Mouse (Mus musculus) liver, embryonic 13.5 days (tissue): Measurements from ENCODE around the gene Ccr7. TPM values are rescaled to one million over a fixed set of nuclear protein-coding genes. Genes with fewer than 3 reads are reported as not detected.

Experiments used
- ATAC-seq: fragments of 200-750 bp; cut with Nextera tagmentation; 2 replicates; pipeline ENCODE4 v1.8.0; 2017; ENCODE audit warnings: low read depth, mild to moderate bottlenecking, moderate number of reproducible peaks, moderate library complexity
- DNase-seq: peaks from one replicate; pipeline ENCODE4 v3.0.0; 2022
- H3K27ac ChIP-seq: fragments of 300-500 bp; sonication (generic); 2 replicates; pipeline ENCODE4 v1.5.1; 2015; ENCODE audit warnings: moderate library complexity, mild to moderate bottlenecking, inconsistent platforms
- H3K27me3 ChIP-seq: fragments of 300-500 bp; sonication (generic); 2 replicates; pipeline ENCODE4 v1.6.1; 2015; ENCODE audit warnings: mild to moderate bottlenecking, inconsistent platforms
- H3K36me3 ChIP-seq: fragments of 300-500 bp; sonication (generic); 2 replicates; pipeline ENCODE4 v1.6.1; 2015; ENCODE audit warnings: mild to moderate bottlenecking, inconsistent platforms
- H3K4me1 ChIP-seq: fragments of 300-500 bp; sonication (generic); replicated peaks from 2 replicates; pipeline ENCODE4 v1.6.1; 2015; ENCODE audit warnings: inconsistent platforms
- H3K4me2 ChIP-seq: fragments of 300-500 bp; sonication (generic); 2 replicates; pipeline ENCODE4 v1.6.1; 2015; ENCODE audit warnings: inconsistent platforms, mild to moderate bottlenecking, moderate library complexity
- H3K4me3 ChIP-seq: fragments of 300-500 bp; sonication (generic); replicated peaks from 2 replicates; pipeline ENCODE4 v1.5.1; 2015; ENCODE audit warnings: mild to moderate bottlenecking, inconsistent platforms
- H3K9ac ChIP-seq: fragments of 300-500 bp; sonication (generic); 2 replicates; pipeline ENCODE4 v1.6.1; 2015; ENCODE audit warnings: mild to moderate bottlenecking, inconsistent platforms
- H3K9me3 ChIP-seq: fragments of 300-500 bp; sonication (generic); replicated peaks from 2 replicates; pipeline ENCODE4 v1.6.1; 2016; ENCODE audit warnings: inconsistent platforms
- WGBS: fragments of 180-500 bp; shearing (Covaris S2); methylation state at CpG from one replicate; pipeline ENCODE4 v1.1.7; 2015; ENCODE audit not compliant: insufficient replicate concordance; 5-methylcytosine and 5-hydroxymethylcytosine counted together
- polyA plus RNA-seq: library from polyadenylated mRNA; unstranded; fragments of >200 nt; fragmentation: Nextera tagmentation; extraction: Ambion mirVana; gene quantifications from 2 replicates; pipeline ENCODE4 v1.2.1, GENCODE M21; 2015

Ccr7 gene
- polyA plus RNA-seq = 0.07 and 0.17 TPM in 2 replicates

GRCm38 (mm10) chr11:99154987-99155641 lies at the start of gene Ccr7:
TSS of gene Ccr7 (minus strand) at chr11:99155077.
- Histone ChIP-seq H3K4me3 (no peak within 1 kb of the TSS), H3K36me3 (no peaks in the 10 kb centered on the region), H3K27ac (no peak within 1 kb of the TSS), H3K9ac (no peak within 1 kb of the TSS), H3K27me3 (peaks cover 23% of the 10 kb centered on the region), H3K4me1 (no peaks in the 10 kb centered on the region), H3K9me3 (no peaks in the 10 kb centered on the region), H3K4me2 (no peak within 1 kb of the TSS)
- ATAC-seq = no peak
- WGBS = 47% methylated on average over 12 of the region's 12 CpGs
- DNase-seq = no peak

GRCm38 (mm10) chr11:99189154-99189582 lies 34.3 kb upstream of the Ccr7 start:
- H3K9me3 ChIP-seq = no peaks in the 10 kb centered on the region
- no peak overlapping the region for H3K9ac ChIP-seq
- 0 out of 2 replicates have a peak, but pooled peaks cover 3% of the 10 kb centered on the region for H3K27me3 ChIP-seq
- H3K4me2 ChIP-seq = no peak overlapping the region
- H3K27ac ChIP-seq = no peak overlapping the region
- no peaks in the 10 kb centered on the region; the same call in 1 of the 2 replicates for H3K4me1 ChIP-seq
- WGBS = 14% methylated on average over 14 of the region's 14 CpGs
- DNase-seq (no peak), ATAC-seq (no peak)
- H3K36me3 ChIP-seq = no peaks in the 10 kb centered on the region
- no peak overlapping the region for H3K4me3 ChIP-seq

GRCm38 (mm10) chr11:99187348-99187747 lies 32.5 kb upstream of the Ccr7 start:
- H3K27ac ChIP-seq = no peak overlapping the region
- no peaks in the 10 kb centered on the region; the same call in 1 of the 2 replicates for H3K4me1 ChIP-seq
- no peak overlapping the region for H3K9ac ChIP-seq
- ATAC-seq (no peak), DNase-seq (no peak)
- 0 out of 2 replicates have a peak, but pooled peaks cover 3% of the 10 kb centered on the region for H3K27me3 ChIP-seq
- WGBS = 72% methylated on average over 4 of the region's 4 CpGs
- H3K36me3 ChIP-seq = no peaks in the 10 kb centered on the region
- H3K4me2 ChIP-seq = no peak overlapping the region
- no peak overlapping the region for H3K4me3 ChIP-seq
- H3K9me3 ChIP-seq = no peaks in the 10 kb centered on the region

- Histone ChIP-seq H3K27ac (no peak overlapping the region), H3K36me3 (no peaks in the 10 kb centered on the region), H3K4me1 (no peaks in the 10 kb centered on the region; the same call in 1 of the 2 replicates), H3K9ac (no peak overlapping the region), H3K4me3 (no peak overlapping the region), H3K4me2 (no peak overlapping the region), H3K9me3 (no peaks in the 10 kb centered on the region), H3K27me3 (0 out of 2 replicates have a peak, but pooled peaks cover 3% of the 10 kb centered on the region)
- WGBS = 54% methylated on average over 2 of the region's 2 CpGs
- ATAC-seq (no peak), DNase-seq (no peak)
These were observed 32.0 kb upstream of the Ccr7 start for GRCm38 (mm10) chr11:99186836-99187235.

GRCm38 (mm10) chr11:99182575-99182974 lies 27.7 kb upstream of the Ccr7 start:
- no peaks in the 10 kb centered on the region for H3K36me3 ChIP-seq
- ATAC-seq = no peak
- 47% methylated on average over 11 of the region's 11 CpGs for WGBS

GRCm38 (mm10) chr11:99180071-99180470 lies 25.2 kb upstream of the Ccr7 start:
- WGBS = 61% methylated on average over 5 of the region's 5 CpGs
- no peak overlapping the region for H3K4me2 ChIP-seq
- ATAC-seq = no peak

More at GRCm38 (mm10) chr11:99182575-99182974, 27.7 kb upstream of the Ccr7 start:
- Histone ChIP-seq H3K4me2 (no peak overlapping the region), H3K4me3 (no peak overlapping the region), H3K27me3 (no peaks in the 10 kb centered on the region), H3K9me3 (no peaks in the 10 kb centered on the region), H3K9ac (no peak overlapping the region), H3K27ac (no peak overlapping the region), H3K4me1 (peaks cover under 1% of the 10 kb centered on the region; the same call in 1 of the 2 replicates)
- no peak for DNase-seq

GRCm38 (mm10) chr11:99177925-99178198 lies 23.0 kb upstream of the Ccr7 start:
- H3K27ac ChIP-seq = no peak overlapping the region
- no peak overlapping the region for H3K4me2 ChIP-seq
- H3K36me3 ChIP-seq = no peaks in the 10 kb centered on the region
- WGBS = 76% methylated on average over 1 of the region's 3 CpGs
- ATAC-seq (no peak), DNase-seq (no peak)
- no peak overlapping the region for H3K4me3 ChIP-seq
- no peaks in the 10 kb centered on the region for H3K9me3 ChIP-seq
- no peak overlapping the region for H3K9ac ChIP-seq
- H3K4me1 ChIP-seq = peaks cover 5% of the 10 kb centered on the region; the same call in 1 of the 2 replicates
- no peaks in the 10 kb centered on the region for H3K27me3 ChIP-seq

More at GRCm38 (mm10) chr11:99180071-99180470, 25.2 kb upstream of the Ccr7 start:
- H3K4me1 ChIP-seq = peaks cover 5% of the 10 kb centered on the region; the same call in 1 of the 2 replicates
- DNase-seq = no peak
- no peak overlapping the region for H3K9ac ChIP-seq
- no peak overlapping the region for H3K4me3 ChIP-seq
- H3K27me3 ChIP-seq = no peaks in the 10 kb centered on the region
- H3K27ac ChIP-seq = no peak overlapping the region
- H3K36me3 ChIP-seq = no peaks in the 10 kb centered on the region
- H3K9me3 ChIP-seq = no peaks in the 10 kb centered on the region

GRCm38 (mm10) chr11:99177054-99177924 lies 22.4 kb upstream of the Ccr7 start:
- DNase-seq (no peak), ATAC-seq (no peak)
- Histone ChIP-seq H3K36me3 (no peaks in the 10 kb centered on the region), H3K9ac (no peak overlapping the region), H3K4me3 (no peak overlapping the region), H3K4me1 (peaks cover 5% of the 10 kb centered on the region; the same call in 1 of the 2 replicates), H3K4me2 (no peak overlapping the region), H3K27ac (no peak overlapping the region), H3K27me3 (no peaks in the 10 kb centered on the region), H3K9me3 (no peaks in the 10 kb centered on the region)
- WGBS = 52% methylated on average over 5 of the region's 5 CpGs

- WGBS = 63% methylated on average over 4 of the region's 4 CpGs
- ATAC-seq (no peak), DNase-seq (no peak)
- no peaks in the 10 kb centered on the region for H3K4me1 ChIP-seq
- no peak overlapping the region for H3K27ac ChIP-seq
- no peak overlapping the region for H3K4me3 ChIP-seq
- no peak overlapping the region for H3K4me2 ChIP-seq
- H3K9me3 ChIP-seq = no peaks in the 10 kb centered on the region
- H3K9ac ChIP-seq = no peak overlapping the region
- no peaks in the 10 kb centered on the region for H3K27me3 ChIP-seq
- no peaks in the 10 kb centered on the region for H3K36me3 ChIP-seq
These were observed 17.1 kb upstream of the Ccr7 start for GRCm38 (mm10) chr11:99172002-99172401.

- no peak overlapping the region for H3K9ac ChIP-seq
- no peaks in the 10 kb centered on the region for H3K4me1 ChIP-seq
- no peaks in the 10 kb centered on the region for H3K36me3 ChIP-seq
- no peaks in the 10 kb centered on the region for H3K9me3 ChIP-seq
- H3K27me3 ChIP-seq = no peaks in the 10 kb centered on the region
- WGBS = 42% methylated on average over 2 of the region's 2 CpGs
- no peak overlapping the region for H3K27ac ChIP-seq
- DNase-seq = no peak
- ATAC-seq = no peak
- no peak overlapping the region for H3K4me3 ChIP-seq
- no peak overlapping the region for H3K4me2 ChIP-seq
These were observed 16.6 kb upstream of the Ccr7 start for GRCm38 (mm10) chr11:99171442-99171841.

- WGBS = 63% methylated on average over 12 of the region's 12 CpGs
These were observed 15.8 kb upstream of the Ccr7 start for GRCm38 (mm10) chr11:99170547-99171267.

More at GRCm38 (mm10) chr11:99170547-99171267, 15.8 kb upstream of the Ccr7 start:
- DNase-seq (no peak), ATAC-seq (no peak)
- no peak overlapping the region for H3K4me2 ChIP-seq
- H3K4me1 ChIP-seq = no peaks in the 10 kb centered on the region
- H3K9ac ChIP-seq = no peak overlapping the region
- H3K4me3 ChIP-seq = no peak overlapping the region
- H3K36me3 ChIP-seq = no peaks in the 10 kb centered on the region
- no peaks in the 10 kb centered on the region for H3K27me3 ChIP-seq
- H3K9me3 ChIP-seq = no peaks in the 10 kb centered on the region
- no peak overlapping the region for H3K27ac ChIP-seq
